Comparison of ENCODE assay signal across 10 mouse cellular contexts in the genomic region with DNA sequence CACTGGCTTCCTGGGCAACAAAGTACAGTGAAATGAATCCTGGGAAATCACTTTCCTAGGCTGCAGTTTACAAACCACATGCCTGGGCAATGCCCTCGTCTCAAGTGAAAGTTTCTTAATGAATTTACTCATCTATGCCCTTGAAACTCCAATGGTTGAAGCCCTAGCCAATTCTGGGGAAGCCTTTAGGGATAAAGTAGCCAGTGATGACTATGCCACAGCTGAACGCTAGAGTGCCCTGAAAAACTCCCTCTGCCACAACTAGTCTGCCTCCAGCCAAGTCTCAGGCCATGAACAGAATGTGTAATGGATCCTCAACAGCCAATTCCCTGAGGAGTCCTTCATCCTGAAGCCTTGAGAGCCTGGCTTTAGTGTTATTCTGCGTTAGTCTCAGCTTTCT. TPM values are rescaled to one million over a fixed set of nuclear protein-coding genes. Genes with fewer than 3 reads are reported as not detected.
DNase-seq lines count a peak whose midpoint lies in the region; ATAC-seq and TF ChIP-seq lines count a peak whose summit lies in the region.
"Had no signal": no experiment of that assay in that cellular context is flagged by ENCODE, and none has a peak within 500 bp of the region (broad histone marks: within the 10 kb centered on the region; RNA-seq: fewer than 3 reads in every experiment).

No protein-coding gene starts in this region.

- H3K4me3 ChIP-seq in neural tube, embryonic 15.5 days (replicated peaks), result no peak overlapping the region
- H3K4me3 ChIP-seq in stomach, postnatal 0 days (ENCODE audit: low read depth, low read length), result no peak overlapping the region
- H3K4me3 ChIP-seq: erythroblast, embryonic 14.5 days had no signal

- TF ChIP-seq CTCF in stomach, postnatal 0 days (IDR thresholded peaks at IDR 0.05; ENCODE audit: low read depth), result no peak

- no peak overlapping the region for H3K4me2 ChIP-seq in neural tube, embryonic 15.5 days
- no peak overlapping the region for H3K4me2 ChIP-seq in stomach, postnatal 0 days (replicated peaks; ENCODE audit: low read depth)

- DNase-seq in frontal cortex, adult 2 months (ENCODE audit: extremely low spot score in 1 of 2, low spot score in 1 of 2), result no peak
- no peak for DNase-seq in neural tube, embryonic 10.5 days (ENCODE audit: extremely low spot score, low spot score)
- peak; percentile 70 for DNase-seq in fibroblast of lung, adult 2 months (ENCODE audit: low read depth)
- DNase-seq in stomach, postnatal 0 days (ENCODE audit: low spot score), result no peak
- DNase-seq in ovary, postnatal 10 days (ENCODE audit: low spot score), result no peak
- no peak for DNase-seq in frontal cortex, postnatal 14 days (ENCODE audit: low spot score in 2 of 2)
- DNase-seq: heart, postnatal 14 days had no signal

- no peak overlapping the region for H3K9ac ChIP-seq in neural tube, embryonic 15.5 days (replicated peaks)
- H3K9ac ChIP-seq in stomach, postnatal 0 days (ENCODE audit: low read length), result no peak overlapping the region

- 0 out of 2 replicates have a peak overlapping the region, but pooled peaks have one; percentile 5 for H3K27ac ChIP-seq in neural tube, embryonic 15.5 days (replicated peaks)
- H3K27ac ChIP-seq in stomach, postnatal 0 days (replicated peaks), result peak overlapping the region; percentile 53; the same call in 1 of the 2 replicates

- no peak for TF ChIP-seq EP300 in stomach, postnatal 0 days (optimal IDR thresholded peaks at IDR 0.05)

- H3K9me3 ChIP-seq in neural tube, embryonic 15.5 days (replicated peaks), result no peaks in the 10 kb centered on the region
- no peaks in the 10 kb centered on the region for H3K9me3 ChIP-seq in stomach, postnatal 0 days (ENCODE audit: control insufficient read depth, low read length)

- no peaks in the 10 kb centered on the region for H3K36me3 ChIP-seq in neural tube, embryonic 15.5 days
- H3K36me3 ChIP-seq in stomach, postnatal 0 days (ENCODE audit: control insufficient read depth, insufficient read depth, low read length), result no peaks in the 10 kb centered on the region

- peak; percentile 38; the same call in 1 of the 2 replicates for ATAC-seq in frontal cortex, adult (ENCODE audit: low TSS enrichment)
- no peak for ATAC-seq in neural tube, embryonic 15.5 days (ENCODE audit: low FRiP score)
- no peak for ATAC-seq in stomach, postnatal 0 days (ENCODE audit: low FRiP score, low TSS enrichment)

- no peaks in the 10 kb centered on the region for H3K27me3 ChIP-seq in neural tube, embryonic 15.5 days (replicated peaks)
- H3K27me3 ChIP-seq in stomach, postnatal 0 days (ENCODE audit: control insufficient read depth, insufficient read depth, low read length), result no peaks in the 10 kb centered on the region

- WGBS in neural tube, embryonic 15.5 days, result 36% methylated on average over 3 of the region's 3 CpGs
- 46% methylated on average over 3 of the region's 3 CpGs for WGBS in stomach, postnatal 0 days

- peaks cover 24% of the 10 kb centered on the region for H3K4me1 ChIP-seq in neural tube, embryonic 15.5 days
- peaks cover 6% of the 10 kb centered on the region; the same call in 1 of the 2 replicates for H3K4me1 ChIP-seq in stomach, postnatal 0 days (replicated peaks; ENCODE audit: control insufficient read depth, insufficient read depth)

RNA-seq across cellular contexts. Expression of gene Acap2, which starts 8.5 kb away (rescaled TPM):
- polyA plus RNA-seq in frontal cortex, adult 2 months (2012; rRNA removed), result 50.5 and 56.7 TPM in 2 replicates
- 10.4 and 11.3 TPM in 2 replicates for polyA plus RNA-seq in neural tube, embryonic 15.5 days (2015; fragmentation: Nextera tagmentation; extraction: Ambion mirVana)
- polyA plus RNA-seq in stomach, postnatal 0 days (2015; fragmentation: Nextera tagmentation; extraction: Ambion mirVana), result 12.9 and 14.8 TPM in 2 replicates
